Mouse (Mus musculus): ENCODE measurements around the gene Srp54b. TPM values are rescaled to one million over a fixed set of nuclear protein-coding genes. Genes with fewer than 3 reads are reported as not detected.
"Not testable (repeated sequence)": the region's sequence is repeated elsewhere in the genome, so short reads cannot be mapped to it uniquely, and the experiment has no call there.

The Srp54b gene
- total and polyA plus RNA-seq, 2 experiments, result 24.5 to 42.7 TPM

- H3K4me3 ChIP-seq (ENCODE audit: insufficient read depth, low read depth, low read length); H3K79me2 ChIP-seq (ENCODE audit: control insufficient read depth, insufficient read depth, low read length); DNase-seq (ENCODE audit: extremely low read depth, low read depth, low spot score); H3K36me3 ChIP-seq (ENCODE audit: control insufficient read depth, insufficient read depth, low read length); H3K27ac ChIP-seq (replicated peaks; ENCODE audit: insufficient read depth, low read depth, low read length); H3K27me3 ChIP-seq (ENCODE audit: control insufficient read depth, insufficient read depth, low read length); H3K9ac ChIP-seq (ENCODE audit: low read depth, low read length); H3K4me1 ChIP-seq (ENCODE audit: control insufficient read depth, insufficient read depth, low read length): not testable (repeated sequence)
- no CpG with 5 or more reads among the region's 5 CpGs for WGBS
Measured at GRCm38 (mm10) chr12:55189127-55189526, 34.2 kb downstream of the Srp54b start.

- not testable (repeated sequence) for H3K36me3 ChIP-seq (ENCODE audit: control insufficient read depth, insufficient read depth, low read length); H3K27me3 ChIP-seq (ENCODE audit: control insufficient read depth, insufficient read depth, low read length); H3K4me3 ChIP-seq (ENCODE audit: insufficient read depth, low read depth, low read length); H3K9ac ChIP-seq (ENCODE audit: low read depth, low read length); H3K4me1 ChIP-seq (ENCODE audit: control insufficient read depth, insufficient read depth, low read length); DNase-seq (ENCODE audit: extremely low read depth, low read depth, low spot score); H3K27ac ChIP-seq (replicated peaks; ENCODE audit: insufficient read depth, low read depth, low read length); H3K79me2 ChIP-seq (ENCODE audit: control insufficient read depth, insufficient read depth, low read length)
- no CpG with 5 or more reads among the region's 40 CpGs for WGBS
Measured at GRCm38 (mm10) chr12:55199306-55199705, 44.4 kb downstream of the Srp54b start, which contains the start of gene 1700047I17Rik2. 1700047I17Rik2 (plus strand) TSS chr12:55199592.

- no CpG with 5 or more reads among the region's 18 CpGs for WGBS
- DNase-seq (ENCODE audit: extremely low read depth, low read depth, low spot score); H3K27me3 ChIP-seq (ENCODE audit: control insufficient read depth, insufficient read depth, low read length): not testable (repeated sequence)
Measured at GRCm38 (mm10) chr12:55199799-55200198, 44.9 kb downstream of the Srp54b start.

GRCm38 (mm10) chr12:55212944-55213343 is 58.0 kb downstream of the Srp54b start:
- no CpG with 5 or more reads among the region's 6 CpGs for WGBS
- not testable (repeated sequence) for H3K36me3 ChIP-seq (ENCODE audit: control insufficient read depth, insufficient read depth, low read length); H3K4me3 ChIP-seq (ENCODE audit: insufficient read depth, low read depth, low read length); H3K27me3 ChIP-seq (ENCODE audit: control insufficient read depth, insufficient read depth, low read length); H3K79me2 ChIP-seq (ENCODE audit: control insufficient read depth, insufficient read depth, low read length); H3K4me1 ChIP-seq (ENCODE audit: control insufficient read depth, insufficient read depth, low read length); H3K9ac ChIP-seq (ENCODE audit: low read depth, low read length); DNase-seq (ENCODE audit: extremely low read depth, low read depth, low spot score); H3K27ac ChIP-seq (replicated peaks; ENCODE audit: insufficient read depth, low read depth, low read length)

More at GRCm38 (mm10) chr12:55199799-55200198, 44.9 kb downstream of the Srp54b start:
- not testable (repeated sequence) for H3K4me3 ChIP-seq (ENCODE audit: insufficient read depth, low read depth, low read length); H3K27ac ChIP-seq (replicated peaks; ENCODE audit: insufficient read depth, low read depth, low read length); H3K79me2 ChIP-seq (ENCODE audit: control insufficient read depth, insufficient read depth, low read length); H3K4me1 ChIP-seq (ENCODE audit: control insufficient read depth, insufficient read depth, low read length); H3K36me3 ChIP-seq (ENCODE audit: control insufficient read depth, insufficient read depth, low read length); H3K9ac ChIP-seq (ENCODE audit: low read depth, low read length)

DNA sequence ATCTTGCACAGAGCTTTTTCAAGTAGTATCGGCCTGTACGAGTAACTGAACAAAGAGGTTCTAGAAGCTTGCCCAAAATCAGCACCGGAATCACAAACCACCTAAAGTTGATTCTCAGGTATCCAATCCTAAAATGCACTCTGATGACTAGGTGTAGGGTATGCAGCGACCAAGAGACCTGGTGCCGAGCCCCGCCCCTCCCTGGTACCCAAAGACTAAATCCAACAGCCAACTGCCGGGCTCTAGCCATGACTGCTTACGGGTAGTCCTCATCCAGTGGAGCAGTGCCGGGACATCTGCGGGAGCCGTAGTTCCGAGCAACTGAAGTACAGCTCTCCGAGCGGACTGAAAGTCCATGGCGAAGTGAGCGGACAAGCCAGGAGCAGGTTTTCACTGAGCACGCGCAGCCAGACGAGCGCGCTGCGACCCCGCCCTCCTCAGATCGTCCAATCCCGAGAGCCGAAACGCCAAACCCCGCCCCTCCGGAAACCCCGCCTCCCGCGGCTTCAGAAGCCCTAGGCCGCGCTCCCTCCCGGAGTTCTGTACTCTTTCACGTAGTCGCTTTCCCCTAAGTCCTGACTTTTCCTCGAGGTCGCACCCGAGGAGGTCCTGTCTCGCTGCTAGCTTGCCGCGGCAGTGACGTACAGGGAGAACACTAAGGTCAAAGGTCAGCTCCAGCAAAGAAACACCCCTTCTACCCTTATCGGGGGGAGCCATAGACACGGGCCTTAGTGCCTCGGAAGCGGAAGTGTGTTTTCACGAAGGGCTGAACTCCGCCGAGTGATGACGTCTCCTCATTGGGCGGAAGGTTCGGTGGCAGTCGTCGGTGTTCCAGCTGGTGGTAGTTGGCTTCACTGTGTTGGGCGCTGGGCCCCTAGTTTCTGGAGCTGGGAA is 75.0 kb downstream of the Srp54b start, which contains the start of gene Srp54c:
TSS of gene Srp54c (plus strand) at position 543 of the 894 bp plus-strand sequence.
- DNase-seq (ENCODE audit: extremely low read depth, low read depth, low spot score); H3K36me3 ChIP-seq (ENCODE audit: control insufficient read depth, insufficient read depth, low read length); H3K27me3 ChIP-seq (ENCODE audit: control insufficient read depth, insufficient read depth, low read length); H3K27ac ChIP-seq (replicated peaks; ENCODE audit: insufficient read depth, low read depth, low read length); H3K4me1 ChIP-seq (ENCODE audit: control insufficient read depth, insufficient read depth, low read length); H3K79me2 ChIP-seq (ENCODE audit: control insufficient read depth, insufficient read depth, low read length): not testable (repeated sequence)
- Histone ChIP-seq H3K4me3 (ENCODE audit: insufficient read depth, low read depth, low read length) (peak within 1 kb of the TSS; percentile 51), H3K9ac (ENCODE audit: low read depth, low read length) (peak within 1 kb of the TSS; percentile 45; the same call in 1 of the 2 replicates)
- no CpG with 5 or more reads among the region's 57 CpGs for WGBS

GRCm38 (mm10) chr12:55230520-55230861 is 75.6 kb downstream of the Srp54b start:
- under 1% methylated on average over 13 of the region's 25 CpGs for WGBS
- H3K36me3 ChIP-seq (ENCODE audit: control insufficient read depth, insufficient read depth, low read length); H3K27ac ChIP-seq (replicated peaks; ENCODE audit: insufficient read depth, low read depth, low read length); H3K79me2 ChIP-seq (ENCODE audit: control insufficient read depth, insufficient read depth, low read length); DNase-seq (ENCODE audit: extremely low read depth, low read depth, low spot score); H3K4me1 ChIP-seq (ENCODE audit: control insufficient read depth, insufficient read depth, low read length); H3K27me3 ChIP-seq (ENCODE audit: control insufficient read depth, insufficient read depth, low read length): not testable (repeated sequence)
- H3K4me3 ChIP-seq (ENCODE audit: insufficient read depth, low read depth, low read length), result peak overlapping the region; percentile 51
- H3K9ac ChIP-seq (ENCODE audit: low read depth, low read length), result peak overlapping the region; percentile 45; the same call in 1 of the 2 replicates

Other genes with a start within 250 kb of the Srp54b start
- not detected in 2 replicates for gene Gm20403, start 168.6 kb upstream of the Srp54b start, total RNA-seq (2014; rRNA removed)
- not detected in 2 replicates for gene Gm20403, start 168.6 kb upstream of the Srp54b start, polyA plus RNA-seq (2012; rRNA removed)
- 5.2 and 6.8 TPM in 2 replicates for gene Baz1a, start 140.8 kb upstream of the Srp54b start, total RNA-seq (2014; rRNA removed)
- 1.4 and 1.6 TPM in 2 replicates for gene Baz1a, start 140.8 kb upstream of the Srp54b start, polyA plus RNA-seq (2012; rRNA removed)
- gene 2700097O09Rik, start 75.0 kb upstream of the Srp54b start, total RNA-seq (2014; rRNA removed), result 11.5 and 13.0 TPM in 2 replicates
- gene 2700097O09Rik, start 75.0 kb upstream of the Srp54b start, polyA plus RNA-seq (2012; rRNA removed), result 4.5 and 5.5 TPM in 2 replicates
- 52.1 and 91.7 TPM in 2 replicates for gene Srp54a, start 74.8 kb upstream of the Srp54b start, total RNA-seq (2014; rRNA removed)
- 16.5 and 19.5 TPM in 2 replicates for gene Srp54a, start 74.8 kb upstream of the Srp54b start, polyA plus RNA-seq (2012; rRNA removed)
- gene Fam177a, start 30.6 kb upstream of the Srp54b start, total RNA-seq (2014; rRNA removed), result 2.0 and 2.4 TPM in 2 replicates
- 0.77 and 0.82 TPM in 2 replicates for gene Fam177a, start 30.6 kb upstream of the Srp54b start, polyA plus RNA-seq (2012; rRNA removed)
- gene 1700047I17Rik2, start 44.5 kb downstream of the Srp54b start, total RNA-seq (2014; rRNA removed), result 0.28 TPM in 1 of 2 replicates, not detected in the other
- gene 1700047I17Rik2, start 44.5 kb downstream of the Srp54b start, polyA plus RNA-seq (2012; rRNA removed), result not detected in 2 replicates
- 42.3 and 62.3 TPM in 2 replicates for gene Srp54c, start 75.1 kb downstream of the Srp54b start, total RNA-seq (2014; rRNA removed)
- gene Srp54c, start 75.1 kb downstream of the Srp54b start, polyA plus RNA-seq (2012; rRNA removed), result 4.2 and 4.5 TPM in 2 replicates
- 10.7 and 12.2 TPM in 2 replicates for gene 1110008L16Rik, start 144.5 kb downstream of the Srp54b start, total RNA-seq (2014; rRNA removed)
- 4.6 and 6.2 TPM in 2 replicates for gene 1110008L16Rik, start 144.5 kb downstream of the Srp54b start, polyA plus RNA-seq (2012; rRNA removed)
- 6.8 and 6.9 TPM in 2 replicates for gene Ppp2r3c, start 147.9 kb downstream of the Srp54b start, total RNA-seq (2014; rRNA removed)
- gene Ppp2r3c, start 147.9 kb downstream of the Srp54b start, polyA plus RNA-seq (2012; rRNA removed), result 1.0 and 1.2 TPM in 2 replicates
- 132 and 138 TPM in 2 replicates for gene Psma6, start 229.1 kb downstream of the Srp54b start, total RNA-seq (2014; rRNA removed)
- gene Psma6, start 229.1 kb downstream of the Srp54b start, polyA plus RNA-seq (2012; rRNA removed), result 51.5 and 55.1 TPM in 2 replicates